Mouse (Mus musculus) limb, embryonic 11.5 days (tissue): Measurements from ENCODE around the gene Chst12. TPM values are rescaled to one million over a fixed set of nuclear protein-coding genes. Genes with fewer than 3 reads are reported as not detected.

Experiments used
- ATAC-seq: fragments of 200-750 bp; cut with Nextera tagmentation; 2 replicates; pipeline ENCODE4 v1.8.0; 2017; ENCODE audit warnings: low read depth; ENCODE audit not compliant: insufficient number of reproducible peaks, low FRiP score, low TSS enrichment
- DNase-seq: peaks from one replicate; pipeline ENCODE4 v3.0.0-alpha.2; 2015; ENCODE audit warnings: low spot score
- H3K27ac ChIP-seq: fragments of 300-500 bp; sonication (generic); replicated peaks from 2 replicates; pipeline ENCODE4 v1.5.1; 2014; ENCODE audit warnings: low read depth, mild to moderate bottlenecking, low read length
- H3K27me3 ChIP-seq: fragments of 300-500 bp; sonication (generic); 2 replicates; pipeline ENCODE4 v1.6.1; 2014; ENCODE audit warnings: mild to moderate bottlenecking, low read length, mixed read lengths; ENCODE audit not compliant: control insufficient read depth, insufficient read depth
- H3K36me3 ChIP-seq: fragments of 300-500 bp; sonication (generic); 2 replicates; pipeline ENCODE4 v1.6.1; 2014; ENCODE audit warnings: mild to moderate bottlenecking, low read length, moderate library complexity, mixed read lengths; ENCODE audit not compliant: control insufficient read depth, insufficient read depth
- H3K4me1 ChIP-seq: fragments of 300-500 bp; sonication (generic); 2 replicates; pipeline ENCODE4 v1.6.1; 2014; ENCODE audit warnings: low read length, mixed read lengths; ENCODE audit not compliant: control insufficient read depth, insufficient read depth
- H3K4me2 ChIP-seq: fragments of 300-500 bp; sonication (generic); 2 replicates; pipeline ENCODE4 v1.6.1; 2014; ENCODE audit warnings: low read depth, mild to moderate bottlenecking, moderate library complexity; ENCODE audit not compliant: severe bottlenecking
- H3K4me3 ChIP-seq: fragments of 300-500 bp; sonication (generic); 2 replicates; pipeline ENCODE4 v1.5.1; 2014; ENCODE audit warnings: low read depth, low read length
- H3K9ac ChIP-seq: fragments of 300-500 bp; sonication (generic); 2 replicates; pipeline ENCODE4 v1.6.1; 2014; ENCODE audit warnings: mild to moderate bottlenecking, low read length
- H3K9me3 ChIP-seq: fragments of 300-500 bp; sonication (generic); 2 replicates; pipeline ENCODE4 v1.6.1; 2016; ENCODE audit warnings: low read length; ENCODE audit not compliant: control insufficient read depth
- WGBS: fragments of 180-500 bp; shearing (Covaris S2); extraction: QIAGEN DNeasy Blood & Tissue Kit; methylation state at CpG from one replicate; pipeline ENCODE4 v1.1.7; 2014; 5-methylcytosine and 5-hydroxymethylcytosine counted together
- polyA plus RNA-seq: library from polyadenylated mRNA; unstranded; fragments of >200 nt; fragmentation: Nextera tagmentation; extraction: Ambion mirVana; gene quantifications from 2 replicates; pipeline ENCODE4 v1.2.1, GENCODE M21; 2014

Chst12 gene
- polyA plus RNA-seq, 1 experiment from 2014 or later, result 16.6 TPM

DNA sequence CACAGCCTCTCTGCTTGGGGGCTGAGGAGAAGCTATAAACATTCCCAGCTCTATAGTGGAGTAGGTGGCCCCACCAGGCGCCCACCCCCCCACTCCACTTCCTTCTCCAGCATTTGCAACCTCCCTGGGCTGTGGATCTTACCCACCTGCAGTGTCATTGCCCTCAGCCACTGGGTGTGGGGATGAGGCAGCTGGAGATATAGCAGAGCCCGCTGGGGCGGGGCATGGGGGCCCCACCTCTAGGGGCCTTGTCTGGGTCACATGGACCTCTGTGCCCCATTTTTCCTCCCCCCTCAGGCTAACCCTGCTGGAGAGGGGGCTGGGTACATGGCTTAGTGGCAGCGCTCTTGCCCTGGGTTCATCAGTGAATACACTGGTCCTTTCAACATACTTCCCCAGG is 59.5 kb downstream of the Chst12 start, which contains the start of gene Grifin:
Gene Grifin, minus strand, starts transcription at position 176 of the 400 bp plus-strand sequence.
- no peak within 1 kb of the TSS for H3K9ac ChIP-seq
- no peaks in the 10 kb centered on the region for H3K9me3 ChIP-seq
- H3K36me3 ChIP-seq, result no peaks in the 10 kb centered on the region
- WGBS, result 71% methylated on average over 4 of the region's 4 CpGs
- H3K27ac ChIP-seq, result no peak within 1 kb of the TSS
- 0 out of 2 replicates have a peak, but pooled peaks cover 2% of the 10 kb centered on the region for H3K4me1 ChIP-seq
- no peak within 1 kb of the TSS for H3K4me3 ChIP-seq
- ATAC-seq (0 out of 2 replicates have a peak, but pooled peaks have one; percentile 29), DNase-seq (no peak)
- H3K4me2 ChIP-seq, result no peak within 1 kb of the TSS
- H3K27me3 ChIP-seq, result no peaks in the 10 kb centered on the region

DNA sequence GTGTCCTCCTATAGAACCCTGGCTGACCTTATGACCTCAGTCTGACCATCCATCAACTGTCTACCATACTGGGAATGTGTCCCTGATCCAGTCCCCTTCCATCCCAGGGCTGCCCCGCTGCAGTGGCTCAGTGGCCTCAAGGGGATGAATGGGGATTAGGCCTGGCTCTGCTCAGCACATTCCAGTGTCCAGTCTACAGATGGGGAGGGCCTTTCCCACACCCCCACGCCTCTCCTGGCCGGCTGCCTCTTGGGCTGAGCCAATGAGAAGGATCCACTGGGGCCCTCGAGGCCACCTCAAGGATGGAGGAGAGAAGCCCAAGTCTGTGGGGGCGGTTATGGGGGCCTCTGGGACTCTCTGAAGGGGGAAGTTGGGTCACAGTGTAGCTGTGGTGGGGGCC is 60.1 kb downstream of the Chst12 start:
- H3K4me3 ChIP-seq, result no peak overlapping the region
- no peaks in the 10 kb centered on the region for H3K9me3 ChIP-seq
- WGBS, result 44% methylated on average over 5 of the region's 5 CpGs
- H3K36me3 ChIP-seq, result no peaks in the 10 kb centered on the region
- H3K4me2 ChIP-seq, result no peak overlapping the region
- no peaks in the 10 kb centered on the region for H3K27me3 ChIP-seq
- H3K9ac ChIP-seq, result no peak overlapping the region
- H3K27ac ChIP-seq, result no peak overlapping the region
- ATAC-seq (0 out of 2 replicates have a peak, but pooled peaks have one; percentile 16), DNase-seq (no peak)
- 0 out of 2 replicates have a peak, but pooled peaks cover 2% of the 10 kb centered on the region for H3K4me1 ChIP-seq

DNA sequence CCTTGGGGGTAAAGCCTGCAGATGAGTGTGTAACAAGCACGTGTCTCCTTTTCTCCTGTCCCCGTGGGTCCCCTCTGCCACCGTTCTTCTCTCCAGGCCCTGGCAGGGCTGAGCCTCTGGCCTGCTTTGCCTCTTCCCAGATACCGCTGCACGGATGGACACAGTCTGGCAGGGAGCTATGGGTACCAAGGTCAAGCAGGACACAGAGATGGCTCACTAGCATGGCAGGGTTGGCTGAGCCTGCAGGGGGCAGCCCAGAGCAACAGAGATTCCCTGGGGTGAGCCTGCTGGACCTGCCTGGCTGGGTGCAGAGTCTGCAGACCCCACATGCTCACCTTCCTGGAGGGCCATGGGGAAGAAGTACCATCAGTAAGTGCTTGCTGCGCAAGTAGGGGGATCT is 60.5 kb downstream of the Chst12 start:
- Histone ChIP-seq H3K36me3 (no peaks in the 10 kb centered on the region), H3K27ac (no peak overlapping the region), H3K4me3 (no peak overlapping the region), H3K4me2 (no peak overlapping the region), H3K4me1 (0 out of 2 replicates have a peak, but pooled peaks cover 2% of the 10 kb centered on the region), H3K27me3 (no peaks in the 10 kb centered on the region), H3K9me3 (no peaks in the 10 kb centered on the region), H3K9ac (no peak overlapping the region)
- no peak for ATAC-seq
- 76% methylated on average over 6 of the region's 6 CpGs for WGBS
- DNase-seq, result peak; percentile 54

- Histone ChIP-seq H3K4me3 (no peak overlapping the region), H3K27me3 (no peaks in the 10 kb centered on the region), H3K27ac (no peak overlapping the region), H3K9me3 (no peaks in the 10 kb centered on the region), H3K4me1 (0 out of 2 replicates have a peak, but pooled peaks cover 2% of the 10 kb centered on the region), H3K36me3 (no peaks in the 10 kb centered on the region), H3K9ac (no peak overlapping the region), H3K4me2 (no peak overlapping the region)
- 63% methylated on average over 4 of the region's 4 CpGs for WGBS
- no peak for ATAC-seq
- DNase-seq, result no peak
Observed at GRCm38 (mm10) chr5:140566271-140566670, 60.9 kb downstream of the Chst12 start.

DNA sequence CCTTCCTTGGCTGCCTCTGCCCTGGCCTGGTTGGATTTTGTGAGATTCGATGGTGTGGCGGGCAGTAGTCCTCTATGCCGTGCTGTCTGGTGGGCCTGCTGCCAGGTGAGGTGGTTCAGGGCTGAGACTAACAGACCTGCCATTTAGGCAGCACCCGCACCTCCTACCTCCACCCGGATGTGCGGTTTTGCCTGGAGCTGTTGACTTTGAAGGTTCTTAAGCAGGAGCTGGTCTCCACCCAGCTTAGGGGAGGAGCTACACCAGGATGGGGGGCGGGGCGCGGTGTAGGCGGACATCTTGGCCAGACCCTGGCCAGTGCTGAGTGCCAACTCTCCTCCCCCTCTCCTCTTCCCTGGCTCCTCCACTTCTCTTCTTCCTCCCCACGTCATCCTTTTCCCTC is 62.0 kb downstream of the Chst12 start:
- ATAC-seq, result no peak

GRCm38 (mm10) chr5:140567751-140568150 is 62.4 kb downstream of the Chst12 start:
- Histone ChIP-seq H3K27ac (no peak overlapping the region), H3K4me1 (0 out of 2 replicates have a peak, but pooled peaks cover 2% of the 10 kb centered on the region), H3K27me3 (no peaks in the 10 kb centered on the region), H3K4me3 (no peak overlapping the region), H3K4me2 (no peak overlapping the region), H3K9me3 (no peaks in the 10 kb centered on the region), H3K9ac (no peak overlapping the region), H3K36me3 (no peaks in the 10 kb centered on the region)
- WGBS, result 87% methylated on average over 5 of the region's 5 CpGs
- ATAC-seq (no peak), DNase-seq (no peak)

More for the DNA sequence above, 62.0 kb downstream of the Chst12 start:
- H3K36me3 ChIP-seq, result no peaks in the 10 kb centered on the region
- H3K27ac ChIP-seq, result no peak overlapping the region
- no peak overlapping the region for H3K9ac ChIP-seq
- DNase-seq, result peak; percentile 49
- H3K4me2 ChIP-seq, result no peak overlapping the region
- no peaks in the 10 kb centered on the region for H3K9me3 ChIP-seq
- H3K27me3 ChIP-seq, result no peaks in the 10 kb centered on the region
- H3K4me1 ChIP-seq, result 0 out of 2 replicates have a peak, but pooled peaks cover 2% of the 10 kb centered on the region
- 57% methylated on average over 11 of the region's 11 CpGs for WGBS
- H3K4me3 ChIP-seq, result no peak overlapping the region

GRCm38 (mm10) chr5:140568321-140568970 is 63.1 kb downstream of the Chst12 start:
- H3K4me3 ChIP-seq, result no peak overlapping the region
- no peaks in the 10 kb centered on the region for H3K36me3 ChIP-seq
- no peaks in the 10 kb centered on the region for H3K9me3 ChIP-seq
- no peaks in the 10 kb centered on the region for H3K27me3 ChIP-seq
- 37% methylated on average over 10 of the region's 10 CpGs for WGBS
- no peak overlapping the region for H3K9ac ChIP-seq
- ATAC-seq (peak; percentile 15; the same call in 1 of the 2 replicates), DNase-seq (peak; percentile 83)
- H3K4me2 ChIP-seq, result no peak overlapping the region; the same call in 1 of the 2 replicates
- 0 out of 2 replicates have a peak, but pooled peaks cover 2% of the 10 kb centered on the region for H3K4me1 ChIP-seq
- H3K27ac ChIP-seq, result no peak overlapping the region

- no peaks in the 10 kb centered on the region for H3K36me3 ChIP-seq
- H3K9me3 ChIP-seq, result no peaks in the 10 kb centered on the region
- no peak overlapping the region for H3K27ac ChIP-seq
- H3K27me3 ChIP-seq, result no peaks in the 10 kb centered on the region
- no peak overlapping the region for H3K9ac ChIP-seq
- H3K4me3 ChIP-seq, result no peak overlapping the region
- DNase-seq (no peak), ATAC-seq (no peak)
- H3K4me1 ChIP-seq, result 0 out of 2 replicates have a peak, but pooled peaks cover 2% of the 10 kb centered on the region
- 88% methylated on average over 16 of the region's 16 CpGs for WGBS
- H3K4me2 ChIP-seq, result no peak overlapping the region
Observed at GRCm38 (mm10) chr5:140569032-140569595, 63.8 kb downstream of the Chst12 start.
